Comparison of ENCODE assay signal across 10 mouse cellular contexts in genomic region chr14:19175288-19175687, GRCm38 (mm10).
DNase-seq lines count a peak whose midpoint lies in the region; ATAC-seq and TF ChIP-seq lines count a peak whose summit lies in the region.
"Had no signal": no experiment of that assay in that cellular context is flagged by ENCODE, and none has a peak within 500 bp of the region (broad histone marks: within the 10 kb centered on the region; RNA-seq: fewer than 3 reads in every experiment).

No protein-coding gene starts in this region.

- no peaks in the 10 kb centered on the region for H3K9me3 ChIP-seq in embryonic facial prominence, embryonic 11.5 days (replicated peaks; ENCODE audit: control insufficient read depth, low read length)

- TF ChIP-seq POLR2A in small intestine, adult 2 months (IDR thresholded peaks at IDR 0.05; ENCODE audit: low read depth, low read length), result no peak

- no peaks in the 10 kb centered on the region for H3K36me3 ChIP-seq in embryonic facial prominence, embryonic 11.5 days (replicated peaks; ENCODE audit: control insufficient read depth, insufficient read depth, low read depth, low read length)
- no peaks in the 10 kb centered on the region for H3K36me3 ChIP-seq in small intestine, adult 2 months (ENCODE audit: control insufficient read depth, insufficient read depth, low read length)

- H3K27ac ChIP-seq in embryonic facial prominence, embryonic 11.5 days (replicated peaks; ENCODE audit: low read depth, low read length), result no peak overlapping the region
- H3K27ac ChIP-seq in small intestine, adult 2 months (ENCODE audit: insufficient read depth, low read depth, low read length), result no peak overlapping the region

- H3K9ac ChIP-seq in embryonic facial prominence, embryonic 11.5 days (replicated peaks; ENCODE audit: low read length), result no peak overlapping the region

- peak; percentile 1 for DNase-seq in gastrocnemius, adult 18-20 months (ENCODE audit: low spot score)
- DNase-seq in gastrocnemius, postnatal 25 days, result no peak
- peak; percentile 40 for DNase-seq in thymus, postnatal 0 days (ENCODE audit: low spot score)
- DNase-seq in thymus, postnatal 14 days, result no peak
- DNase-seq in embryonic facial prominence, embryonic 11.5 days (ENCODE audit: low spot score), result peak; percentile 29
- no peak for DNase-seq in heart, adult 9 months (ENCODE audit: low spot score in 2 of 2)
- DNase-seq: adrenal gland, postnatal 14 days; lung, adult 18-20 months had no signal

- 10% methylated on average over 2 of the region's 2 CpGs for WGBS in embryonic facial prominence, embryonic 11.5 days
- WGBS in small intestine, adult 2 months, result 8% methylated on average over 2 of the region's 2 CpGs

- no peak for ATAC-seq in embryonic facial prominence, embryonic 11.5 days (replicated peaks; ENCODE audit: insufficient number of reproducible peaks, low FRiP score, low TSS enrichment, low read depth)
- no peak for ATAC-seq in erythroid progenitor cell, adult 5-6 weeks (replicated peaks; ENCODE audit: low FRiP score, poor library complexity, severe bottlenecking)

- H3K4me1 ChIP-seq in embryonic facial prominence, embryonic 11.5 days (ENCODE audit: control insufficient read depth, insufficient read depth, low read length), result no peaks in the 10 kb centered on the region
- peaks cover 4% of the 10 kb centered on the region; the same call in 1 of the 2 replicates for H3K4me1 ChIP-seq in small intestine, adult 2 months (ENCODE audit: control insufficient read depth, insufficient read depth, insufficient read length, low read length)

- peak; percentile 37; the same call in 1 of the 2 replicates for TF ChIP-seq CTCF in small intestine, adult 2 months (IDR thresholded peaks at IDR 0.05; ENCODE audit: extremely low read depth, insufficient read length, insufficient replicate concordance, low read depth, low read length)

- no peak overlapping the region for H3K4me3 ChIP-seq in embryonic facial prominence, embryonic 11.5 days (ENCODE audit: low read depth, low read length)
- no peak overlapping the region for H3K4me3 ChIP-seq in small intestine, adult 2 months (ENCODE audit: low read depth, low read length)

- H3K27me3 ChIP-seq in embryonic facial prominence, embryonic 11.5 days (ENCODE audit: control insufficient read depth, insufficient read depth, low read length), result no peaks in the 10 kb centered on the region
- no peaks in the 10 kb centered on the region for H3K27me3 ChIP-seq in small intestine, adult 2 months (ENCODE audit: control insufficient read depth, insufficient read depth, low read length)

- no peak overlapping the region for H3K4me2 ChIP-seq in embryonic facial prominence, embryonic 11.5 days (ENCODE audit: low read depth, low read length)

Comparison
In these comparisons a context has a peak if more than half of its experiments do, and no peak if none do; other contexts are left out.
1. DNase-seq: peak in gastrocnemius, adult 18-20 months (single experiment), thymus, postnatal 0 days (single experiment) and embryonic facial prominence, embryonic 11.5 days (single experiment); none in gastrocnemius, postnatal 25 days (single experiment), thymus, postnatal 14 days (single experiment) and heart, adult 9 months (0 of 2).